Mouse (Mus musculus) activated CD4-positive, CD25-positive, alpha-beta regulatory T cell, adult 4 months (primary cell): ENCODE data around the gene Appl2. TPM values are rescaled to one million over a fixed set of nuclear protein-coding genes. Genes with fewer than 3 reads are reported as not detected.

Source experiments
- ATAC-seq: one replicate; pipeline ENCODE4 v1.8.0; 2017
- polyA plus RNA-seq, 2 experiments: library from polyadenylated mRNA; unstranded; fragments of 100-300 nt; shearing (Covaris generic); gene quantifications; one replicate each; pipeline ENCODE4 v1.2.1; 2017

Appl2 gene
- polyA plus RNA-seq, 2 experiments from 2014 or later, result 6.4 to 8.5 TPM

GRCm38 (mm10) chr10:83565449-83566441, 82.8 kb downstream of the Appl2 start:
- no peak for ATAC-seq

GRCm38 (mm10) chr10:83563005-83563404, 85.5 kb downstream of the Appl2 start:
- ATAC-seq, result no peak

Other genes with a start within 250 kb of the Appl2 start
- not detected for gene Aldh1l2, start 114.6 kb downstream of the Appl2 start, polyA plus RNA-seq
- 10 to 100 TPM; 26.7 to 30.8 TPM for gene Washc4, start 105.0 kb downstream of the Appl2 start, polyA plus RNA-seq
- gene 1500009L16Rik, start 74.1 kb upstream of the Appl2 start, polyA plus RNA-seq, result 10 to 100 TPM; 16.8 to 19.7 TPM